Mouse (Mus musculus) liver, adult 2 months (tissue): Measurements from ENCODE around the gene Kif3b.
"Not testable (repeated sequence)": the region's sequence is repeated elsewhere in the genome, so short reads cannot be mapped to it uniquely, and the experiment has no call there.

Experiments used
- CTCF ChIP-seq: fragments of 200-500 bp; IDR thresholded peaks from 2 replicates; pipeline ENCODE4 v1.5.1; 2011; ENCODE audit warnings: low read depth, low read length, control low read depth
- POLR2A ChIP-seq: fragments of 200-500 bp; IDR thresholded peaks from 2 replicates; pipeline ENCODE4 v1.6.1; 2011; ENCODE audit warnings: low read length, control low read depth; ENCODE audit not compliant: insufficient read depth; ENCODE audit errors: extremely low read depth

GRCm38 (mm10) chr2:153275577-153275976 lies 15.6 kb upstream of the Kif3b start:
- TF ChIP-seq CTCF, POLR2A: not testable (repeated sequence)
